Mouse (Mus musculus) kidney, embryonic 14.5 days (tissue): ENCODE results near the gene Olfr691. TPM values are rescaled to one million over a fixed set of nuclear protein-coding genes. Genes with fewer than 3 reads are reported as not detected.

Source experiments
- ATAC-seq: fragments of 200-750 bp; cut with Nextera tagmentation; 2 replicates; pipeline ENCODE4 v1.8.0; 2017; ENCODE audit warnings: moderate number of reproducible peaks, mild to moderate bottlenecking, moderate TSS enrichment, moderate library complexity; ENCODE audit not compliant: low FRiP score, low TSS enrichment
- H3K27ac ChIP-seq: fragments of 300-500 bp; sonication (generic); 2 replicates; pipeline ENCODE4 v1.5.1; 2014; ENCODE audit warnings: low read depth, mild to moderate bottlenecking, low read length, moderate library complexity, mixed read lengths
- H3K27me3 ChIP-seq: fragments of 300-500 bp; sonication (generic); 2 replicates; pipeline ENCODE4 v1.6.1; 2014; ENCODE audit warnings: mild to moderate bottlenecking, low read length; ENCODE audit not compliant: control insufficient read depth, insufficient read depth
- H3K36me3 ChIP-seq: fragments of 300-500 bp; sonication (generic); 2 replicates; pipeline ENCODE4 v1.6.1; 2014; ENCODE audit warnings: low read length, mixed read lengths; ENCODE audit not compliant: control insufficient read depth, insufficient read depth
- H3K4me1 ChIP-seq: fragments of 300-500 bp; sonication (generic); 2 replicates; pipeline ENCODE4 v1.6.1; 2014; ENCODE audit warnings: low read length, mixed read lengths; ENCODE audit not compliant: control insufficient read depth, insufficient read depth
- H3K4me2 ChIP-seq: fragments of 300-500 bp; sonication (generic); replicated peaks from 2 replicates; pipeline ENCODE4 v1.6.1; 2014; ENCODE audit warnings: low read depth, mild to moderate bottlenecking, low read length
- H3K4me3 ChIP-seq: fragments of 300-500 bp; sonication (generic); 2 replicates; pipeline ENCODE4 v1.5.1; 2014; ENCODE audit warnings: mild to moderate bottlenecking, low read length
- H3K9ac ChIP-seq: fragments of 300-500 bp; sonication (generic); 2 replicates; pipeline ENCODE4 v1.6.1; 2014; ENCODE audit warnings: low read depth, mild to moderate bottlenecking, low read length, moderate library complexity
- H3K9me3 ChIP-seq: fragments of 300-500 bp; sonication (generic); 2 replicates; pipeline ENCODE4 v1.6.1; 2016; ENCODE audit warnings: low read length; ENCODE audit not compliant: control insufficient read depth
- WGBS: fragments of 180-500 bp; shearing (Covaris S2); extraction: QIAGEN DNeasy Blood & Tissue Kit; methylation state at CpG from one replicate; pipeline ENCODE4 v1.1.7; 2014; 5-methylcytosine and 5-hydroxymethylcytosine counted together
- polyA plus RNA-seq: library from polyadenylated mRNA; unstranded; fragments of >200 nt; fragmentation: Nextera tagmentation; extraction: Ambion mirVana; gene quantifications from 2 replicates; pipeline ENCODE4 v1.2.1, GENCODE M21; 2014

Gene Olfr691
- polyA plus RNA-seq = 0.13 TPM in 1 of 2 replicates, not detected in the other

DNA sequence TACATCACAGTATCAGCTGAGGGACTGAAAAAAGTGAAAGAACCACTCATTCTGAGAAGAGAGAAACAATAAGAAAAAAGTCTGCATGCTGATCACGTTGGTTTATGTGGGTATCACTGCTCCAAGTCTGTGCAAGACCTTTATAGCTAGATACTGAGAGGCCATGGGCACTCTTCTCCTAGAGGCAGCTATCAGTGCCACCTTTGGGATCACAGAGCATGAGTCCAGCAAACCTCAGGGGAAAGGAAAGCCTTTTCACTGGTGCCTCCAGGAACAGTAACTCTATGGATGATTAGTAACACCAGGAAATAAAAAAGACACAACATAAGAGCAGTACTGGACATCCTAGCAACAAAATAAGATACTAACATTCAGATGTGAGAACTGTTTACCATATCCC lies at the start of gene Olfr691:
Olfr691 (minus strand) TSS at position 101 of the 400 bp plus-strand sequence.
- H3K9me3 ChIP-seq = no peaks in the 10 kb centered on the region
- H3K4me1 ChIP-seq = no peaks in the 10 kb centered on the region
- H3K36me3 ChIP-seq = no peaks in the 10 kb centered on the region
- ATAC-seq = no peak
- H3K27me3 ChIP-seq = no peaks in the 10 kb centered on the region
- no peak within 1 kb of the TSS for H3K9ac ChIP-seq
- no peak within 1 kb of the TSS for H3K4me2 ChIP-seq
- no peak within 1 kb of the TSS for H3K4me3 ChIP-seq
- no peak within 1 kb of the TSS for H3K27ac ChIP-seq
- 51% methylated on average over 1 of the region's 1 CpGs for WGBS

DNA sequence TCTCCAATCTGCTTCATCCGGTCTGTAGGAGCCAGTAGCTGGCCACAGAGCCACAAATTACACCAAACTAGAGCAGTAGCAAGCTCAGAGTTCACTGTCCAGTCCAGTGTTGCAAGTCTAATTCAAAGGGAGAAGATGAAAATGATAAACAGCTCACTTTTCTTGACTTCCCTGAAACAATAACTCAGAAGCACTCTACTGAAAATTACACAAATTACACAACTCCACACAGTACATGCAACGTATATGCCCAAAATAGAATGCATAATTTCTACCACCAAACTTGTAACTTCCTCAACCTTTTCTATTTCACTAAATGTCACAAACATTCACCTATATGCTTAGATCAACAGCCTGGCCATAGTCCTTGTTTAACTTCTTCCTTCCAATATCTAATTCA lies 48.2 kb upstream of the Olfr691 start:
- no peak for ATAC-seq
- WGBS = 96% methylated on average over 2 of the region's 2 CpGs
- Histone ChIP-seq H3K4me1 (no peaks in the 10 kb centered on the region), H3K9me3 (no peaks in the 10 kb centered on the region), H3K36me3 (peaks cover 59% of the 10 kb centered on the region), H3K27me3 (no peaks in the 10 kb centered on the region), H3K27ac (no peak overlapping the region), H3K4me3 (no peak overlapping the region), H3K9ac (no peak overlapping the region), H3K4me2 (no peak overlapping the region)

DNA sequence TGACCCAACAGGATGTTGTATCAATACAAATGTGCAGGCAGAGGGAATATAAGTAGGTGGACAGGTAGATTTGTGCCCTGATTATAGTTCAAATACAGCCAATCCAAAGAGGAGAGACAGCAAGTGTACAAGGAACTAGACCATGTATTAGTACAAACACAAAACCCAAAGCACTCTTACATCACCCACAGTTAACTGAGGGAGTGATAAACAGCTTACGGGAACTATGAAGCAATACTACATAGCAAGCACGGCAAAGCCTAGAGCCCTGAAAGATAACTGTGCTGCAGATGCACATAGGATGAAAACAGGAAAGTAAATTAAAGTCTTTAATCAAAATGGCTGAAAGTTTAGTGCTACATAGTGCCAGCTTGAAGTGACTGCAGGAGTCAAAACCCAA lies 45.6 kb upstream of the Olfr691 start:
- Histone ChIP-seq H3K9me3 (no peaks in the 10 kb centered on the region), H3K4me1 (no peaks in the 10 kb centered on the region), H3K27me3 (no peaks in the 10 kb centered on the region), H3K4me3 (no peak overlapping the region), H3K9ac (no peak overlapping the region), H3K36me3 (peaks cover 79% of the 10 kb centered on the region), H3K27ac (no peak overlapping the region), H3K4me2 (no peak overlapping the region)
- WGBS = 93% methylated on average over 2 of the region's 2 CpGs
- ATAC-seq = no peak

DNA sequence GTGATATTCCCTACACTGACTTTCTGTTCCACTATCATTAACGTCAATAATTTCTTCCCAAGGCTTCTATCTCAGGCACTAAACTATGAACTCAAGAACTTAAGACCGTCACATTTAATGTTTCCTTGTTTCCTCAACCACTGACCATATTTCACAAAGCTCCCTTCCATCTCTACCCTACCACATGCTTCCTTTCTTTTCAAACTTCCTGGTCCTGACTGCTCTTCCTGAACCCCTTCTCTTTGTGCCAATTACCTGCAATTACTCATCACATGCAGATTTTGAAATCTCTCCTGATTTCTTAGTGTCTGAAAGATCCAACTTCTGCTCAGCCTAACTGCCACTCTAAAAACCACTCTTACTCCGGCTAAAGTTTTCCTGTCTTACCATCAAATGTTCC lies 38.3 kb upstream of the Olfr691 start:
- H3K4me1 ChIP-seq = no peaks in the 10 kb centered on the region
- no peak overlapping the region for H3K9ac ChIP-seq
- no peak overlapping the region for H3K4me3 ChIP-seq
- WGBS = 97% methylated on average over 3 of the region's 3 CpGs
- H3K4me2 ChIP-seq = no peak overlapping the region
- peaks cover 82% of the 10 kb centered on the region for H3K36me3 ChIP-seq
- H3K27ac ChIP-seq = no peak overlapping the region
- ATAC-seq = no peak
- H3K9me3 ChIP-seq = no peaks in the 10 kb centered on the region
- no peaks in the 10 kb centered on the region for H3K27me3 ChIP-seq

DNA sequence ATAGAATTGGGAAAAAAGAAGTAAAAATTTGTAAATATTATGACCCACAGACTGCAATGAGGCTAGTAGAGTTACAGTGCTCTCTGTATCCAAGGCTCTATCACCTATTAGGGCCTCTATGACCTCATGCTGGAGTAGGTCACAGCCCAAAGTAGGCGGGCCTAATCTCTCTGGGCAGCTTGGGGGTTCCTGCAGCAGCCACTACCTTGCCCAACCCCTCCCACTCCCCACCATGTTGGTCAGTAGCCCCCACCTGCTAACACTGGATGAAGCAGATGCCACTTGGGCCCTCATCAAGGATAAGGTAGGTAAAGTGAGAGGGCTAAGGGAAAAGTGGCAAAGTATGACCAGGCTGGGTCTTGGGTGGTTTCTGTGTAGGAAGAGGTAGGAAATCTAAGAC lies 32.8 kb upstream of the Olfr691 start, which contains the start of gene Gm5901:
Gm5901 (plus strand) TSS at position 173 of the 400 bp plus-strand sequence.
- Histone ChIP-seq H3K9me3 (no peaks in the 10 kb centered on the region), H3K27ac (no peak within 1 kb of the TSS), H3K4me3 (no peak within 1 kb of the TSS), H3K27me3 (no peaks in the 10 kb centered on the region), H3K9ac (no peak within 1 kb of the TSS), H3K36me3 (peaks cover 44% of the 10 kb centered on the region), H3K4me1 (no peaks in the 10 kb centered on the region), H3K4me2 (no peak within 1 kb of the TSS)
- ATAC-seq = no peak
- 94% methylated on average over 1 of the region's 1 CpGs for WGBS

DNA sequence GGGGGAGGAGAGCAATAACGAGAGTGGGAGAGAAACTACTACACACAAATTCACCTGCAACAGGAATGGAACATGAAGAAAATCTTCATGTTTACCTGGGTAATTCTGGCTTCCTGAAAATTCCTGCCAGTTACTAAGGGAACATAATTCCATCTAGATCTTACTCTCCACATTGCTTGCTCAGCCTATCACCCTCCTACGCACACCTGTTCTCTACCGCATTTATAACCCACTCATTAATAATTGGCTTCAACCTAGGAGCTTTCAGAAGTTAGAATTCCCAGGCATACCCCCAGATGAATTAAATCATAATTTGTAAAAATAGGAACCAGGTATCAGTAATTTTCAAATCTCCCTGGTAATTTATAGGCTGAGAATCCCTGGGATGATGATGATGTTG lies 31.9 kb upstream of the Olfr691 start:
- no peak overlapping the region for H3K4me2 ChIP-seq
- H3K9ac ChIP-seq = no peak overlapping the region
- H3K27me3 ChIP-seq = no peaks in the 10 kb centered on the region
- no peak overlapping the region for H3K27ac ChIP-seq
- no peaks in the 10 kb centered on the region for H3K4me1 ChIP-seq
- H3K4me3 ChIP-seq = no peak overlapping the region
- WGBS = 95% methylated on average over 3 of the region's 3 CpGs
- no peaks in the 10 kb centered on the region for H3K9me3 ChIP-seq
- H3K36me3 ChIP-seq = peaks cover 36% of the 10 kb centered on the region
- ATAC-seq = no peak

DNA sequence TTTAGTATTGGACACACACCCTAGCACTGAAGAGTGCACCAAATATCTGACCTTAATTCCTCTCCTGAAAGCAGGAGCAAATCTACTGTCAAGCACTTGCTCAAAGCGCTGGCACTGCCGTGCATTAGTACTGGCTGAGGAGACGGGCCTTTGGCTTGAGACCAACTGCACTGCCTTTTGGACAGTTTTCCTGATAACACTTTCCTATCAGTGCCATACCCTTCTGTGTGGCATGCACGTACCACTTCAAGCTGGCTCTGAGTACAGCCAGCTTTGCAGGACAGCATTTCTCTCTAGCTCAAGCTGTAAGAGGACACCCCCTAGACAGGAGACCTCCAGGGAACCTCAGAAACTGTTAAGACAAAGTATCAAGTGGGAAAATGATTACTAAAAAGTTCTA lies 31.4 kb upstream of the Olfr691 start:
- 95% methylated on average over 4 of the region's 4 CpGs for WGBS
- H3K27ac ChIP-seq = no peak overlapping the region
- ATAC-seq = no peak

DNA sequence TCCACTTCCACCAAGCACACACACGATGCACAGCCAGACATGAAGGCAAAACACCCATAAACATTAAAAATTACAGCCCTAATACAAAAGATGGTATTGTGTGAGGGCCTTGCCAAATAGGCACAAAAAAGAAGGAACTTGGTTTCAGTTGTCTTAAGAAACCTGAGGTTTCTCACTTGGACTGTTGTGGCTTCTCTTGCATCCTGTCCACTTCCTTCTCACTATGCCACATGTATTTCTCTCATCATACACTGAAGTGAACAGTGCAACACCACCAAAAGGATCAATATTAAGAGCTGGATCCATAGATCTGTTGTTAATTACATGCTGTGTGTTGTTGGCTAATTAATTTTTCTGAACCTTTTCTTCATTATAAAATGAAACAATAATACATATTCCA lies 30.8 kb upstream of the Olfr691 start:
- Histone ChIP-seq H3K4me2 (no peak overlapping the region), H3K27ac (no peak overlapping the region), H3K27me3 (no peaks in the 10 kb centered on the region), H3K36me3 (peaks cover 26% of the 10 kb centered on the region), H3K4me1 (no peaks in the 10 kb centered on the region), H3K4me3 (no peak overlapping the region), H3K9ac (no peak overlapping the region), H3K9me3 (no peaks in the 10 kb centered on the region)
- no peak for ATAC-seq
- WGBS = 81% methylated on average over 1 of the region's 1 CpGs

More for the DNA sequence above, 31.4 kb upstream of the Olfr691 start:
- Histone ChIP-seq H3K4me1 (no peaks in the 10 kb centered on the region), H3K9ac (no peak overlapping the region), H3K36me3 (peaks cover 32% of the 10 kb centered on the region), H3K9me3 (no peaks in the 10 kb centered on the region), H3K4me3 (no peak overlapping the region), H3K27me3 (no peaks in the 10 kb centered on the region), H3K4me2 (no peak overlapping the region)

DNA sequence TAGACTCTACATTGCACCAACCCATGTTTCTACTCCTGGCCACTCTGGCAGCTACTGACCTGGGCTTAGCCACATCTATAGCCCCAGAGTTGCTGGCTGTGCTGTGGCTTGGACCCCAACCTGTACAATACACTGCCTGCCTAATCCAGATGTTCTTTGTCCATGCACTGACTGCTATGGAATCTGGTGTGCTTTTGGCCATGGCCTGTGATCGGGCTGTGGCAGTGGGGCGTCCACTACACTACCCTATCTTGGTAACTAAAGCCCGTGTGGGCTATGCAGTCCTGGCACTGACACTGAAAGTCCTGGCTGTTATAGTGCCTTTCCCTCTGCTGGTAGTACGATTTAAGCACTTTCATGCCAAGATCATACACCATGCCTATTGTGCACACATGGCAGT lies 26.5 kb upstream of the Olfr691 start:
- no peaks in the 10 kb centered on the region for H3K9me3 ChIP-seq
- WGBS = 93% methylated on average over 4 of the region's 4 CpGs
- H3K9ac ChIP-seq = no peak overlapping the region
- no peak overlapping the region for H3K4me3 ChIP-seq
- H3K27ac ChIP-seq = no peak overlapping the region
- H3K4me2 ChIP-seq = no peak overlapping the region
- no peak for ATAC-seq
- H3K27me3 ChIP-seq = no peaks in the 10 kb centered on the region
- H3K4me1 ChIP-seq = no peaks in the 10 kb centered on the region
- peaks cover 7% of the 10 kb centered on the region; the same call in 1 of the 2 replicates for H3K36me3 ChIP-seq
